Mouse (Mus musculus) forebrain, embryonic 14.5 days (tissue): ENCODE results near the gene Ren1. TPM values are rescaled to one million over a fixed set of nuclear protein-coding genes. Genes with fewer than 3 reads are reported as not detected.

ENCODE experiments used
- ATAC-seq: fragments of 200-750 bp; cut with Nextera tagmentation; 2 replicates; pipeline ENCODE4 v1.8.0; 2017; ENCODE audit warnings: mild to moderate bottlenecking, moderate library complexity
- DNase-seq: peaks from one replicate; pipeline ENCODE4 v3.0.0-alpha.2; 2015; ENCODE audit warnings: low spot score
- H3K27ac ChIP-seq: fragments of 300-500 bp; sonication (generic); 2 replicates; pipeline ENCODE4 v1.5.1; 2014; ENCODE audit warnings: low read depth, mild to moderate bottlenecking, control low read depth, low read length, moderate library complexity
- H3K27me3 ChIP-seq: fragments of 300-500 bp; sonication (generic); replicated peaks from 2 replicates; pipeline ENCODE4 v1.6.1; 2014; ENCODE audit warnings: low read length, control low read depth, mixed read lengths; ENCODE audit not compliant: control insufficient read depth, insufficient read depth
- H3K36me3 ChIP-seq: fragments of 300-500 bp; sonication (generic); 2 replicates; pipeline ENCODE4 v1.6.1; 2014; ENCODE audit warnings: low read length, control low read depth; ENCODE audit not compliant: control insufficient read depth, insufficient read depth
- H3K4me1 ChIP-seq: fragments of 300-500 bp; sonication (generic); 2 replicates; pipeline ENCODE4 v1.6.1; 2014; ENCODE audit warnings: antibody characterized with exemption, low read length, control low read depth; ENCODE audit not compliant: control insufficient read depth, insufficient read depth
- H3K4me2 ChIP-seq: fragments of 300-500 bp; sonication (generic); 2 replicates; pipeline ENCODE4 v1.6.1; 2014; ENCODE audit warnings: mild to moderate bottlenecking, control low read depth, low read length
- H3K4me3 ChIP-seq: fragments of 300-500 bp; sonication (generic); 2 replicates; pipeline ENCODE4 v1.5.1; 2014; ENCODE audit warnings: low read depth, low read length, control low read depth
- H3K9ac ChIP-seq: fragments of 300-500 bp; sonication (generic); 2 replicates; pipeline ENCODE4 v1.6.1; 2014; ENCODE audit warnings: mild to moderate bottlenecking, low read length, control low read depth, moderate library complexity
- H3K9me3 ChIP-seq: fragments of 300-500 bp; sonication (generic); replicated peaks from 2 replicates; pipeline ENCODE4 v1.6.1; 2016; ENCODE audit warnings: low read length, control low read depth, mixed read lengths; ENCODE audit not compliant: control insufficient read depth
- WGBS: fragments of 180-500 bp; shearing (Covaris S2); extraction: QIAGEN DNeasy Blood & Tissue Kit; methylation state at CpG from one replicate; pipeline ENCODE4 v1.1.7; 2014; 5-methylcytosine and 5-hydroxymethylcytosine counted together
- polyA plus RNA-seq: library from polyadenylated mRNA; unstranded; fragments of >200 nt; fragmentation: Nextera tagmentation; extraction: Ambion mirVana; gene quantifications from 2 replicates; pipeline ENCODE4 v1.2.1, GENCODE M21; 2014

Ren1 gene
- polyA plus RNA-seq, result 0.22 TPM in 1 of 2 replicates, not detected in the other

DNA sequence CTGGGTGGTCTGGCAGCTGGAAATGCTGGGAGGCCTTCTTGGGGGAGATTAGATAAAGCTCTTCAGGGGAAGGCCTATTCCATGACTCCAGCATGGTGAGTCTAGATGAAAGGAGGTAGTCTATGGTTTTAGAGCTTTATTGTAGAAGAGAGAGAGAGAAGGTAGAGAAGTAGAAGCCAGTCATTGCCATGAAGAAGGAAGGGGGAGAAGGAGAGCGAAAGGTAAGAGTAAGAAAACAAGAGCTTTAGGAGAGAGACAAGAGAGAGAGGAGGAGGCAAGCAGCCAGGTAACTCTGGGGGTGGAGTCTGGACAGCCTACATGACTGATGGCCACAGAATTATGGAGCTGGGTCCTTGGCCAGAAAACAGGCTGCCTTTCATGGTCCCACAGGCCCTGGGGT is at the start of gene Ren1:
TSS of gene Ren1 (plus strand) at position 301 of the 400 bp plus-strand sequence.
- H3K4me2 ChIP-seq, result no peak within 1 kb of the TSS
- no peak within 1 kb of the TSS for H3K27ac ChIP-seq
- H3K9me3 ChIP-seq, result no peaks in the 10 kb centered on the region
- no peak within 1 kb of the TSS for H3K9ac ChIP-seq
- ATAC-seq (no peak), DNase-seq (no peak)
- H3K4me3 ChIP-seq, result no peak within 1 kb of the TSS
- H3K4me1 ChIP-seq, result no peaks in the 10 kb centered on the region
- 88% methylated on average over 1 of the region's 1 CpGs for WGBS
- H3K27me3 ChIP-seq, result no peaks in the 10 kb centered on the region
- no peaks in the 10 kb centered on the region for H3K36me3 ChIP-seq

DNA sequence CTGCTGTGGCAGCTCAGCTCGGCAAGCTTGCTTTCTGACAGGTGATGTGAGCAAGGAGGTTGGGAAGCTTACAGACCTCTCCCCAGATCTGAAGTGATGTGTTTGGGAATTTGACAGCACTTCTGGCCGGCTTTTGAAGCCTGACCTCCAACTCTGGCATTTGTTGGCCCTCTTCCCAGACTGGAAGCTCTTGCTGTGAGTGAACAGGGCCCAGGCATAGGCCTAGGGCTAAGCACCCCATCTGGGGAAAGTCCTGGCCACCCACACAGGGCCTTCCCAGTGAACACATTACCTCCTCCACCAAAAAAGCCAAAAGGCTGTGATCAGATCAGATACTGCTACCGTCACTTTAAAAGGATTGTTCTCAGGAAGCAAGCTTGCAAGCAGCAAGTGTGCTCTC is 47.8 kb upstream of the Ren1 start:
- 23% methylated on average over 3 of the region's 3 CpGs for WGBS
- H3K4me1 ChIP-seq, result 0 out of 2 replicates have a peak, but pooled peaks cover 6% of the 10 kb centered on the region
- no peaks in the 10 kb centered on the region for H3K27me3 ChIP-seq
- no peaks in the 10 kb centered on the region for H3K9me3 ChIP-seq
- H3K36me3 ChIP-seq, result peaks cover 15% of the 10 kb centered on the region
- DNase-seq (peak; percentile 59), ATAC-seq (no peak)
- H3K27ac ChIP-seq, result no peak overlapping the region
- no peak overlapping the region for H3K9ac ChIP-seq
- no peak overlapping the region for H3K4me2 ChIP-seq
- H3K4me3 ChIP-seq, result no peak overlapping the region

DNA sequence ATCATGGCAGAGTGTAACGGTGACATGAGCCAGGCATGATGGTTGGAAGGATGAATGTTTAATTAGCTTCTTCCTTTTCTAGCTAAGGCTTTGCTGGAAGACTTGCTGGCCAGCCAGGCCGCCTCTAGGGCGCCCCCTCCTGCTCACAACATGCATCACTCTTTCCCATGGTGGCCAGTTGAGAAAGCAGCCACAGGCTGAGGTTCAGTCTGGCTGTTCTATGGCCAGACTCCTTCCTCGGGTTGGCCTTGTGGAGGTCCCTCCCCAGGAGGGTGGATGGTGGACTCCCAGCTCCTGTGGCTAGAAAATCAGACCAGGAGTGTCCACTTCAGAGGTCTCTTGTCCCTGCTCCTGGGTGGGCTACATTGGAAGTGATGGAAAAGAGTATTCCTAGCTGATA is 43.5 kb upstream of the Ren1 start:
- Histone ChIP-seq H3K9me3 (no peaks in the 10 kb centered on the region), H3K4me1 (peaks cover 10% of the 10 kb centered on the region; the same call in 1 of the 2 replicates), H3K9ac (no peak overlapping the region), H3K4me3 (no peak overlapping the region), H3K27ac (no peak overlapping the region), H3K27me3 (no peaks in the 10 kb centered on the region), H3K36me3 (no peaks in the 10 kb centered on the region), H3K4me2 (no peak overlapping the region)
- ATAC-seq (peak; percentile 29; the same call in 1 of the 2 replicates), DNase-seq (peak; percentile 69)
- 5% methylated on average over 4 of the region's 4 CpGs for WGBS

DNA sequence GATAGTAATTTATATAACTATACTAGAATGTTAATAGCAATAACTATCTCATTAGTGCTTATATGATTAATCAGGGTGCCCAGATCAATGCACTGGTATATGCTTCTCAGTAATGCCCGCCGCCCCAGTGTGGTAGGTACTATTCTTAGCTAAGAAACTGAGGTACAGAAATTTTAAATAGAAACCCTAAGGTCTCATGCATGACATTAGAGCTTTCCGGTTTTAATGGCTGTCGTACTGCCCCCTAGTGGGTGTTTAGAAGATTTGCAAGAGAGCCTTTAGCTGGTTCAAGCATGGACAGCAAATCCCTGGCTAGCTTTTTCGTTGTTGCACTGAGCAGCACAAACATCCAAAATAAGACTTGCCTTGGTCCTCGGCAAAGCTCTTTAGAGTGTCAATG is 43.0 kb upstream of the Ren1 start:
- no peak overlapping the region for H3K9ac ChIP-seq
- H3K9me3 ChIP-seq, result no peaks in the 10 kb centered on the region
- 11% methylated on average over 6 of the region's 6 CpGs for WGBS
- H3K27ac ChIP-seq, result no peak overlapping the region
- peak; percentile 88 for DNase-seq
- H3K4me3 ChIP-seq, result no peak overlapping the region
- H3K4me2 ChIP-seq, result no peak overlapping the region
- H3K27me3 ChIP-seq, result no peaks in the 10 kb centered on the region
- ATAC-seq, result peak; percentile 33
- peaks cover 8% of the 10 kb centered on the region; the same call in 1 of the 2 replicates for H3K4me1 ChIP-seq
- H3K36me3 ChIP-seq, result no peaks in the 10 kb centered on the region

DNA sequence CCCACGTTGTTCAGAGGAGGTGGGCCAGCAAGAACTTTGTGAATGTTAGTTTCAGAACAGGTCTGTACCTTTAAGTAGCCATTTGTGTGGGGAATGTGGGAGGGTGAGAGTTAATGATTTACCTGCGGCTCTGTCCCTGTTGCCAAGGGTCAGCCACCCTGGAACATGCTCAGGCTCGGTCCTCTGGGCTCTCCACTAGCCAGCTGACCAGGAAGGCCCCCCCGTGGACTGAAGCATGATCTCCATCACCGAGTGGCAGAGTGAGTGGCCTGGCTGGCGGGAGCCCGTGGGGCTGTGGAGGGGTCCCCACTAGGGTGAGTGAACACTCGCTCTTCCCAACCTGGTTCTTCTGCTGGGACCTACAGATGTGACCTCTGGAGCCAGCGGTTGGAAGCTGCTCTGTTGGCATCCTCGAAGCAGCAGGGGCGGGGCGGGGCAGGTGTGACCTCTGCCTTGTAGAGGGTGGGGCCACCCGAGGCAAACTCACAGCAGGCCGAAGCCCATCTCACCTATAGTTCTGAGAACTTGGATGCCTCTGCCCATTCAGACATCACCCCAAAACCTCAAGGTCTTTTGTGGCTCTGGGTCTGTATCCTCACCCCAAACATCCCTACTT is 40.5 kb upstream of the Ren1 start, which contains the start of gene Golt1a:
TSS of gene Golt1a (plus strand) at position 149 of the 616 bp plus-strand sequence.
- no peaks in the 10 kb centered on the region for H3K9me3 ChIP-seq
- no peaks in the 10 kb centered on the region for H3K27me3 ChIP-seq
- H3K9ac ChIP-seq, result no peak within 1 kb of the TSS
- H3K36me3 ChIP-seq, result no peaks in the 10 kb centered on the region
- DNase-seq, result no peak
- H3K4me1 ChIP-seq, result peaks cover 10% of the 10 kb centered on the region; the same call in 1 of the 2 replicates
- H3K4me2 ChIP-seq, result no peak within 1 kb of the TSS
- no peak within 1 kb of the TSS for H3K27ac ChIP-seq
- ATAC-seq, result no peak
- WGBS, result 68% methylated on average over 14 of the region's 14 CpGs
- no peak within 1 kb of the TSS for H3K4me3 ChIP-seq

DNA sequence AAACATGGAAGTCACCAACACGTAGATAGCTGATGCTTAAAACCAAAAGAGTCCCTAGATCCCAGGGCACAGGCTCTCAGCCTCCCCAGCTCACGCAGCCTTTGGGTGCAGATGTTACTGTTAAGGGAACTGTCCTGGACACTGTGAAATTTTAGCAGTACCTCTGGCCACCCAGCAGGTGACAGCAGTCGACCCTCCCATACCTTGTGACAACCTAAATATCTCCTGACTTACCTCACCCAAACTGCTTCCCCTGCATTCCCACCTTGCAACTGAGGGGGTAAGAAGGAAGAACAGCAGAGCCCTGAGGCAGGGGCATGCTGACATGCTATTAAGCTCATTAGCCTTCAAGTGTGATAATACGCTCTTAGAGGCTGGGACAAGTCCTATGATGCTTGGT is 39.1 kb upstream of the Ren1 start:
- H3K4me2 ChIP-seq, result no peak overlapping the region
- peaks cover 10% of the 10 kb centered on the region; the same call in 1 of the 2 replicates for H3K4me1 ChIP-seq
- no peaks in the 10 kb centered on the region for H3K27me3 ChIP-seq
- WGBS, result 43% methylated on average over 4 of the region's 4 CpGs
- no peak for DNase-seq
- H3K36me3 ChIP-seq, result no peaks in the 10 kb centered on the region
- no peak overlapping the region for H3K9ac ChIP-seq
- H3K4me3 ChIP-seq, result no peak overlapping the region
- ATAC-seq, result no peak; the same call in 1 of the 2 replicates
- no peak overlapping the region for H3K27ac ChIP-seq
- no peaks in the 10 kb centered on the region for H3K9me3 ChIP-seq

DNA sequence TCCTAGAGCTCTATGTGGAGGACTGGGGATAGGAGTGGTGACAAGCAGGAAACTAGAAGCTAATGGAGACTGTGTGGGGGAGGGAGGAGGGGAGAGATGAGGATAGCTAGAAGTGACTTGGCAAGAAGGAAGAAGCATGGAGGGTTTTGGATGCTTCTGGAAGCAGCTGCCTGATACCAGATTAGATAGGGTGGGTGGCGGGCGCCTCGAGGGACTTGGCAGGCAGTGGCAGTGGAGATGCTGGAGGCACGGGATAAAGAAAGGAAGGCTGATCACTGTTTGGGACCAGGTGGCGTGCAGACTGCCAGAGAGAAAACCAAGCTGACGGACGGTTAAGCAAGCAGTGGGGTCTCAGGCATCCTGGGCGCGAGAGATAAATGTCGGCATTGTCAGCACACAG is 38.4 kb upstream of the Ren1 start:
- H3K4me1 ChIP-seq, result peaks cover 10% of the 10 kb centered on the region; the same call in 1 of the 2 replicates
- H3K4me3 ChIP-seq, result no peak overlapping the region
- H3K27ac ChIP-seq, result peak overlapping the region; percentile 36; the same call in 1 of the 2 replicates
- 14% methylated on average over 10 of the region's 10 CpGs for WGBS
- DNase-seq (peak; percentile 82), ATAC-seq (peak; percentile 83)
- H3K9me3 ChIP-seq, result no peaks in the 10 kb centered on the region
- H3K36me3 ChIP-seq, result no peaks in the 10 kb centered on the region
- H3K4me2 ChIP-seq, result no peak overlapping the region
- no peak overlapping the region; the same call in 1 of the 2 replicates for H3K9ac ChIP-seq
- H3K27me3 ChIP-seq, result no peaks in the 10 kb centered on the region

DNA sequence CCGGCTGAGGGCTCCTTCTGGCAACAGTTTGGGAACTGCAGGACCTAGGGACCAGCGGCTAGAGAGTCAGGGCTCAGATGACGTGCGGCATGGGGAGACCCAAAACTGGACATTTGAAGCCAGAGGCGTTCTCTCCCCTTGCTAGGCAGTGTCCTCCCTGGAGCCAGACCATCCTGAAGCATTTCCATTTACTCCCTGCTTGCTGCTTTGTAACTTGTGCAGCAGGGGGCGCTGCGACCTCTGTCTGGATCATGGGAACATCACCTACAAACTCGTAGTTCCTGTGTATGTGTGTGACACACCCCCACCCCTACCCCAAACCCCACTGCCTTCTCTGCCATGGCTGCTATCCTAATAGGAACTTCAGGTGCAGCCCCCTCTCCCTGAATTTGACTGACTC is 35.9 kb upstream of the Ren1 start:
- H3K4me3 ChIP-seq, result no peak overlapping the region
- DNase-seq (peak; percentile 65), ATAC-seq (no peak)
- no peak overlapping the region for H3K27ac ChIP-seq
- H3K4me2 ChIP-seq, result no peak overlapping the region
- H3K36me3 ChIP-seq, result no peaks in the 10 kb centered on the region
- peaks cover 10% of the 10 kb centered on the region; the same call in 1 of the 2 replicates for H3K4me1 ChIP-seq
- H3K27me3 ChIP-seq, result no peaks in the 10 kb centered on the region
- H3K9me3 ChIP-seq, result no peaks in the 10 kb centered on the region
- no peak overlapping the region for H3K9ac ChIP-seq
- 28% methylated on average over 8 of the region's 8 CpGs for WGBS

DNA sequence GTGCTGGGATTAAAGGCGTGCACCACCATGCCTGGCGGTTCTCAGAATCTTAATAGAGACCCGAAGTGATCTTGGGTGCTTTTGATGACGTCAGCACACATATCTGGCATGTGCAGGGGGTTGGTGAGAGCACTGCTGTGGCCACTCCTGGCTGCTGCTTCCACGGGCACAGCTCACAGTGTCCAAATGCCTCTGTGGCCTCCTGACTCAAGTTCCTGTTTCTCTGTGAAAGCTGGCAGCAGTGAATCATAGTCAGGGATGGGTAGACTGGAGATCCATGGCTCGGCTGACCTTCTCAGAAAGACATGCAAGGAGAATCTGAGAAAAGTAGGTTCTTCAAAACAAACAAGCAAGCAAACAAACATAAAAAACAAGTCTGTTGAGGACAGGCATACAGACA is 34.5 kb upstream of the Ren1 start:
- Histone ChIP-seq H3K36me3 (no peaks in the 10 kb centered on the region), H3K9ac (no peak overlapping the region), H3K4me1 (peaks cover 10% of the 10 kb centered on the region; the same call in 1 of the 2 replicates), H3K9me3 (no peaks in the 10 kb centered on the region), H3K4me2 (no peak overlapping the region), H3K27me3 (no peaks in the 10 kb centered on the region), H3K27ac (no peak overlapping the region), H3K4me3 (no peak overlapping the region)
- DNase-seq (no peak), ATAC-seq (no peak)
- WGBS, result 83% methylated on average over 6 of the region's 6 CpGs
